Mouse (Mus musculus): ENCODE results near the gene Ftsj3. TPM values are rescaled to one million over a fixed set of nuclear protein-coding genes. Genes with fewer than 3 reads are reported as not detected.

Ftsj3 gene
- 10.4 TPM for polyA plus RNA-seq (2014; fragmentation: Illumina TruSeq; extraction: RNeasy Lipid Tissue Mini Kit (QIAGEN cat#74804); ENCODE audit: low read depth, low replicate concordance)

DNA sequence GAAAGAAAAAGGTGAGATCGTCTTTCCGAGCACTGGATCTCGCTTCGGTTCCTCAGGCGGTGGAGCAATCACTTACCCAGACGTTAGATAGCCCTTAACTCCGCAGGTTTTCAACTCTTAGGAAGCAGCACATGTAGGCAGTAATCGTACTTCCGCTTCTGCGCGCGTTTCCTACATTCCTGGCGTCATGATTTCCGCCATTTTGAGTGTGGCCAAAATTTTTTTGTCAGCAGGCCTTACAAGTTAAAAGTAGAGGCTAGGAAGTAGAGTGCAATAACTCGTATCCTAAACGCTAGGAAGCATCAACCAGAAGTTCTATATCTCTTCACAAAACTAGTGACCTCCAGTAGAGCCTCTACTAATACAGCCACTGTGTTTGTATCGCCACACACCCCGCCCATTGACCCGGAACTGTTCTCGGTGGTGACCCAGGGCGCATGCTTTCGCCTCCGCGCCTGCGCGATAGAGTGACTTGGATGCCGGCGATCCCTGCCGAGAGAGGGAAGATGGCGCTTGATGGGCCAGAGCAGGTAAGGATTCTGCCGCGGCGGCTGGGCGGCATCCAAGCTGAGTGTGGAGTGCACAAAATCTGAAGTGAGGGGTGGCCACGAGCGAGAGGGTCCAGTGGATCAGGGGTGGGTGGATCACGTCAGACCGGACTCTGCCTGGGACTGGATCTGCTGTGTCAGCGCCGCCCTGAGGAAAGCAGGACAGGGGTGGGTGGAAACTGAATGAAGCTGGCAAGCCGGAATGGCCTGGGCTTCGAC, at the start of gene Ftsj3, which contains the start of gene Psmc5:
Ftsj3 (minus strand) TSS at position 395 of the 767 bp plus-strand sequence.
Psmc5 (plus strand) TSS at position 470 of the 767 bp plus-strand sequence.

DNA sequence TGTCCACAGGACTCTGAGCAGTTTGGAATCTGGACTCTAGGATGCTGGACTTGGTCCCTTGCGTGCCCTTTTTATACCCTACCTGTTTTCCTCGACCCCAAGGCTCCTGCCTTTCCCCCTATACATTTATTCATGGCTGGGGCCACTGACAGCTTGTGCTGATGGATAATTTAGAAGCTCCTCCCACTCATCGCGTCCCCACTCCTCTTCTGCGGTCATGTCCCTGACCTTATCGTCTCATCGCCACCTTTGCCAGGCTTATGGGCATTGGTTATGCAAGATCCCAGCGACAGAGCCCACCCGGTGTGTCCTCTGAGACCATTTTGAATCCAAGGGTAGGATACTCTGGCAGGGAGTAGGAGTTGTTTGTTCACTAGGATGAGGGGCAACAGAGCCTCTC, 45.9 kb upstream of the Ftsj3 start, which contains the start of gene Gh:
Gh (minus strand) TSS at position 101 of the 400 bp plus-strand sequence.

DNA sequence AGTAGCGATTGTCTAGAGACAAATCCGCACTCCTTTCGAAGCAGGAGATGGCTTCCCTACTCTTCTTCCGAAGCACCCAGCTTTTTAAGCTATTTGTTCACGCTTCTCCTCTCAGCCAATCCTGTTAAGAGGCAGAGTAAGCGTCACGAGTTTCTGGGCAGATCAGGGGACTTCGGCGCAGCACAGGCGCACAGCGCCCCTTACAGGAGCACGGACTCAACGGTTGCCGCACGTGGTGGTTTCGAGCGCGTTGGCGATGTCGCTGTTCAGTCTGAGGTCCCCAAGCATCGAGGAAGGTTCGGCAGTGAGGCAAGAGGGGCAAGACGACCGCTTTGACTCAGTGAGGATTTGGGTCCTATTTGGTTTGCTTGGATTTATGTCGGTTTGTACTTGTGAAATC, 20.6 kb upstream of the Ftsj3 start, which contains the start of gene Tcam1:
Tcam1 (plus strand) TSS at position 219 of the 400 bp plus-strand sequence.

DNA sequence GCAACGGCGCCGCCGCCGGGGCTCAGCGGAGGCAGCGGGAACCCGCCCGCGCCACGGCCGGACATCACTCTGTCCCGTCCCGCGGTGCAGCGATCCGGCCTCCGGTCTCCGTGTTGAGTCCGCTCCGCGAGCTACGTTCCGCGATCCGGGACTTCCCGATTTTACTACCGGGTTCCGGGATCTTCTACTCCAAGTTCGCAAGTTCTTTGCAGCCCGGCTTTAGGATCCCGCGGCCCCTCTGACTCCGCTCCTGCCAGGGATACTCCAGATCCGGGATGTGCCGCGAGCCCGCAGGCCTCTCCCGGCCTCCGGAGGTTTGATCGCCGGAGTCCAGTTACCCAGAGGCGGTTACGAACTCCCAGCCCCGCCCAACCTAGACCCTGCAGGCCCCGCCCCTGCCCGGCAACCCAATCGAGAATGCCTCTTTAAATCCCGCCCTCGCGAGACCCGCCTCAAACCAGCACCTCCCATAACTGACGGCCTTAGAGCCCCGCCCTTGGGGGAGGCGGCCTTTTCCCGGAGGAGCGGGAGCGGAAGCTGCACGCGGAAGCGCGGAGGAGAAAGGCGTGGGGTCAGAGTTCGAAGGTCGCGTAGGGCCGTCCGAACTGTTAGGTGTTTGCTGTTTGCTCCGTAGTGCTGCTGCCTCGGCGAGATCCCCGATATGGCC, 16.9 kb upstream of the Ftsj3 start, which contains the start of gene Smarcd2:
Smarcd2 (minus strand) TSS at position 329 of the 667 bp plus-strand sequence.

DNA sequence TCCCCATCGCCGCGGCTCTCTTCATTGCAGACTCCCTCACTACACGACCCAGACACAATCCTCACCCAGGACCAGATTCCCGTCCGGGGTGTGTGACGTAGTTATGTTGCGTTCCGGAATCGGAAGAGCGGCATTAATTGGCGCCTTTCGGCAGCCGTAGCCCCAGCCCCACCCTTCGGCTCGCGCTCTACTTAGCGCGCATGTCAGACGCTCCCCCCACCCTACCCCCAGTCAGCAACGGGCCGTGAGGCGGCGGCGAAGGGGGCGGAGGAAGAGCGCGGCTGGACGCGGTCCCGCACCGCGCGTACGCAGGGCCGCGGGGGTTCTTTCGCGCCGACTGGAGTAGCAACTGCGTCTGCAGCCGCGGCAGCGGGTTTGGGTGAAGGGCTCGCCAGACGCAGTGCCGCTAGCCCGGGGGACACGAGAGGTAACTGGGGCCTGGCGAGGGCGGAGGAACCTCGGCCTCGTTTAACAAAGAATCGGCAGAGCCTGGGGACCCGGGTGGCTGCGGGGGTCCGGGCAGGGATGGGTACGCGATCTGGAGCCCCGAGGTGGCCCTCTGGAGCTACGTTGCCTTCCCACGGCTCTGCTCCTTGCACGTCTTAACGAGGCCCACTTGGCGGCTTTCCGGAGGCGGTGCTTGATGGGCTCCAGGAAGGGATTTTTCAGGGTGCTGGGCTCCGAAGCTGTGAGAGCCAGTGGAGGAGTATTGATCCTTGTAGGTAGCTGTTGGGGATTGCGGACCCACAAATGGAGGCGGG, 39.0 kb downstream of the Ftsj3 start, which contains the start of gene Ddx42:
Ddx42 (plus strand) TSS at position 197 of the 761 bp plus-strand sequence.

DNA sequence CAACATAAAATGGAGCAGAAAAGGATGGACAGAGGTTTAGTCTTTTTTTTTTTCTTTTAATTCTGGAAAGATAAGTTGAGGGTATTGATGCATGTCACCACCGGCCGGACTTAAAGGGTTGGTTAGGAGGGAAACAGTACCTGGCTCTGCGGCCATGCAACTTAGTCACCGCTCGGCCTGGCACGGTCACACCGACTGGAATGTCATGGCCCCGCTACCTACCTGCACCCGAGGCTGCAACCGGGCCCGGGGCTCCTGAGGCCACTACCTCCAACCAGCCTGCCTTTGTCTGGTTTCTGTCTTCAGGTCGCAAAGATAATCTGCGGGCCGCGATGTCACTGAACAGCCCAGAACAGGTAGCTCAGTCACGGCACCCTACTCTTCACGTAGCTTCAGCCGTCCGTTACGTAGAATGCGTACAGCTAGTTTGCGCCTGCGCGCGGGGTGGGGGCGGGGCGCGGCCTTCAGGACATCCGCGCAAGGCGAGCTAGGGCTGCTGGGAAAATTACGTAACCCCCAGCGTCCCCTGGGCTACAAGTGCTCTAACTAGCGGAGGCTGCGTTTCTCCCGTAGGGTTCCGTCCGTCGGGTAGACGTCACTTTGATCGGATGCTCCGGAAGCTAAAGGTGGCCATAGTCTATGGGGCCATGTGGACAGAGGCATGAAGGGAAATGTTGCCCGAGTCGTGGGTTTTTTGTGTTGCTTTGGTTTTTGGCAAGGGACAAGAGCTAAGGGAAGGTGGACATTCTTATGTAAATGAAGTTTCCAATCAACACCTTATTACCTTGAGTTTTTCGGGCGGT, 39.8 kb downstream of the Ftsj3 start, which contains the start of gene Ccdc47:
Ccdc47 (minus strand) TSS at position 418 of the 803 bp plus-strand sequence.

DNA sequence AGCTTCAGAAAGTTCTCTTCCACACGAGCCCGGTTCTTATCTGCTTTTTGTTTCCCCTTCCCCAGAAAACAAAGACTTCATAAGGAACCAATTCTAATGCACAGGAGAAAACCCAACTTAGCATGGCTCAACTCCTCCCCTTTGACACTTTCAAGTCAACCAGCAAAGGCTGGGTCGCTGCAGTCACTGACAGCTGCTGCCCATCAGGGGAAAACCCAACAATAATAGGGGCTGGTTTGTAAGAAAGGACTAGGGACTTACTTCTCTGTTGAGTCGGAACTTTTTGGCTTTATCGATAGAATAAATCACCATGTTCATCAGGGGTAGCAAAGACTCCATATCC, 53.8 kb downstream of the Ftsj3 start, which contains the start of gene Strada:
Strada (minus strand) TSS at position 46 of the 343 bp plus-strand sequence.

Other genes starting within 250 kb of the Ftsj3 start
- 0.32 TPM for gene Kcnh6, start 248.0 kb downstream of the Ftsj3 start, polyA plus RNA-seq (2014; fragmentation: Illumina TruSeq; extraction: RNeasy Lipid Tissue Mini Kit (QIAGEN cat#74804); ENCODE audit: low read depth, low replicate concordance)
- 37.6 TPM for gene Dcaf7, start 219.2 kb downstream of the Ftsj3 start, polyA plus RNA-seq (2014; fragmentation: Illumina TruSeq; extraction: RNeasy Lipid Tissue Mini Kit (QIAGEN cat#74804); ENCODE audit: low read depth, low replicate concordance)
- gene Taco1, start 190.0 kb downstream of the Ftsj3 start, polyA plus RNA-seq (2014; fragmentation: Illumina TruSeq; extraction: RNeasy Lipid Tissue Mini Kit (QIAGEN cat#74804); ENCODE audit: low read depth, low replicate concordance): 5.7 TPM
- 7.2 TPM for gene Map3k3, start 171.5 kb downstream of the Ftsj3 start, polyA plus RNA-seq (2014; fragmentation: Illumina TruSeq; extraction: RNeasy Lipid Tissue Mini Kit (QIAGEN cat#74804); ENCODE audit: low read depth, low replicate concordance)
- gene Gm10840, start 95.2 kb downstream of the Ftsj3 start, polyA plus RNA-seq (2014; fragmentation: Illumina TruSeq; extraction: RNeasy Lipid Tissue Mini Kit (QIAGEN cat#74804); ENCODE audit: low read depth, low replicate concordance): not detected
- 1.7 TPM for gene Limd2, start 95.2 kb downstream of the Ftsj3 start, polyA plus RNA-seq (2014; fragmentation: Illumina TruSeq; extraction: RNeasy Lipid Tissue Mini Kit (QIAGEN cat#74804); ENCODE audit: low read depth, low replicate concordance)
- gene Strada, start 53.9 kb downstream of the Ftsj3 start, polyA plus RNA-seq (2014; fragmentation: Illumina TruSeq; extraction: RNeasy Lipid Tissue Mini Kit (QIAGEN cat#74804); ENCODE audit: low read depth, low replicate concordance): 7.5 TPM
- 142 TPM for gene Ccdc47, start 39.7 kb downstream of the Ftsj3 start, polyA plus RNA-seq (2014; fragmentation: Illumina TruSeq; extraction: RNeasy Lipid Tissue Mini Kit (QIAGEN cat#74804); ENCODE audit: low read depth, low replicate concordance)
- gene Ddx42, start 39.2 kb downstream of the Ftsj3 start, polyA plus RNA-seq (2014; fragmentation: Illumina TruSeq; extraction: RNeasy Lipid Tissue Mini Kit (QIAGEN cat#74804); ENCODE audit: low read depth, low replicate concordance): 57.6 TPM
- gene Psmc5, start 75 bp upstream of the Ftsj3 start, polyA plus RNA-seq (2014; fragmentation: Illumina TruSeq; extraction: RNeasy Lipid Tissue Mini Kit (QIAGEN cat#74804); ENCODE audit: low read depth, low replicate concordance): 16.9 TPM
- 14.8 TPM for gene Smarcd2, start 16.9 kb upstream of the Ftsj3 start, polyA plus RNA-seq (2014; fragmentation: Illumina TruSeq; extraction: RNeasy Lipid Tissue Mini Kit (QIAGEN cat#74804); ENCODE audit: low read depth, low replicate concordance)
- not detected for gene Tcam1, start 20.6 kb upstream of the Ftsj3 start, polyA plus RNA-seq (2014; fragmentation: Illumina TruSeq; extraction: RNeasy Lipid Tissue Mini Kit (QIAGEN cat#74804); ENCODE audit: low read depth, low replicate concordance)
- not detected for gene Gh, start 45.8 kb upstream of the Ftsj3 start, polyA plus RNA-seq (2014; fragmentation: Illumina TruSeq; extraction: RNeasy Lipid Tissue Mini Kit (QIAGEN cat#74804); ENCODE audit: low read depth, low replicate concordance)
- gene Cd79b, start 58.7 kb upstream of the Ftsj3 start, polyA plus RNA-seq (2014; fragmentation: Illumina TruSeq; extraction: RNeasy Lipid Tissue Mini Kit (QIAGEN cat#74804); ENCODE audit: low read depth, low replicate concordance): 4.8 TPM
- gene Scn4a, start 97.2 kb upstream of the Ftsj3 start, polyA plus RNA-seq (2014; fragmentation: Illumina TruSeq; extraction: RNeasy Lipid Tissue Mini Kit (QIAGEN cat#74804); ENCODE audit: low read depth, low replicate concordance): not detected
- gene Prr29, start 109.4 kb upstream of the Ftsj3 start, polyA plus RNA-seq (2014; fragmentation: Illumina TruSeq; extraction: RNeasy Lipid Tissue Mini Kit (QIAGEN cat#74804); ENCODE audit: low read depth, low replicate concordance): not detected
- not detected for gene Icam2, start 132.0 kb upstream of the Ftsj3 start, polyA plus RNA-seq (2014; fragmentation: Illumina TruSeq; extraction: RNeasy Lipid Tissue Mini Kit (QIAGEN cat#74804); ENCODE audit: low read depth, low replicate concordance)
- 30.7 TPM for gene Ern1, start 231.8 kb upstream of the Ftsj3 start, polyA plus RNA-seq (2014; fragmentation: Illumina TruSeq; extraction: RNeasy Lipid Tissue Mini Kit (QIAGEN cat#74804); ENCODE audit: low read depth, low replicate concordance)

All from sigmoid colon, adult 10 weeks (tissue).